Mouse (Mus musculus): ENCODE measurements around the gene Btbd19. TPM values are rescaled to one million over a fixed set of nuclear protein-coding genes. Genes with fewer than 3 reads are reported as not detected.

The Btbd19 gene
- total RNA-seq, 2 experiments from 2014 or later, result 15.6 to 19.1 TPM

GRCm38 (mm10) chr4:117138295-117139216 is 13.0 kb upstream of the Btbd19 start:
- no peak for ATAC-seq (replicated peaks; ENCODE audit: low FRiP score, low TSS enrichment, poor library complexity, severe bottlenecking)

DNA sequence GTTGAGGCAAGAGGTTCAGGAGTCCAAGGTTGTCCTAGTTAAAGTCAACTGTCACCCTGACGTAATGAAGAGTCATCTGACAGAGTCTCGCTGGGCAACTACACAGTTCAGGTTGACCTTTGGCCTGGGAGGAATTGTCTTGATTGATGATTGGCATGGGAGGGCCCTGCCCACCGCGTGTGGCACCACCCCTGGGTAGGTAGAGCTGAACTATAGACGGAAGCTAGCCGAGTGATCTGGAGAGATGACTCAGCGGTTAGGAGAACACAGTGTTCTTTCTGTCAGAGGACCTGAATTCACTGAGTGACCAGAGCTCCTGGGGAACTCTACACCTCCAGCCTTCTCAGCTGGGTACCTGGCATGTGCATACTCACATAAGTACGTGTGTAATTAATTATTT is 10.5 kb upstream of the Btbd19 start:
- ATAC-seq (replicated peaks; ENCODE audit: low FRiP score, low TSS enrichment, poor library complexity, severe bottlenecking), result no peak

GRCm38 (mm10) chr4:117134601-117134995 is 9.1 kb upstream of the Btbd19 start:
- ATAC-seq (replicated peaks; ENCODE audit: low FRiP score, low TSS enrichment, poor library complexity, severe bottlenecking), result no peak

GRCm38 (mm10) chr4:117133817-117134600 is 8.5 kb upstream of the Btbd19 start, which contains the start of gene Plk3:
Plk3 (minus strand) TSS chr4:117133963.
- ATAC-seq (replicated peaks; ENCODE audit: low FRiP score, low TSS enrichment, poor library complexity, severe bottlenecking), result peak; percentile 93

GRCm38 (mm10) chr4:117133366-117133796 is 7.9 kb upstream of the Btbd19 start:
- ATAC-seq (replicated peaks; ENCODE audit: low FRiP score, low TSS enrichment, poor library complexity, severe bottlenecking), result no peak

GRCm38 (mm10) chr4:117132794-117133143 is 7.2 kb upstream of the Btbd19 start:
- no peak for ATAC-seq (replicated peaks; ENCODE audit: low FRiP score, low TSS enrichment, poor library complexity, severe bottlenecking)

DNA sequence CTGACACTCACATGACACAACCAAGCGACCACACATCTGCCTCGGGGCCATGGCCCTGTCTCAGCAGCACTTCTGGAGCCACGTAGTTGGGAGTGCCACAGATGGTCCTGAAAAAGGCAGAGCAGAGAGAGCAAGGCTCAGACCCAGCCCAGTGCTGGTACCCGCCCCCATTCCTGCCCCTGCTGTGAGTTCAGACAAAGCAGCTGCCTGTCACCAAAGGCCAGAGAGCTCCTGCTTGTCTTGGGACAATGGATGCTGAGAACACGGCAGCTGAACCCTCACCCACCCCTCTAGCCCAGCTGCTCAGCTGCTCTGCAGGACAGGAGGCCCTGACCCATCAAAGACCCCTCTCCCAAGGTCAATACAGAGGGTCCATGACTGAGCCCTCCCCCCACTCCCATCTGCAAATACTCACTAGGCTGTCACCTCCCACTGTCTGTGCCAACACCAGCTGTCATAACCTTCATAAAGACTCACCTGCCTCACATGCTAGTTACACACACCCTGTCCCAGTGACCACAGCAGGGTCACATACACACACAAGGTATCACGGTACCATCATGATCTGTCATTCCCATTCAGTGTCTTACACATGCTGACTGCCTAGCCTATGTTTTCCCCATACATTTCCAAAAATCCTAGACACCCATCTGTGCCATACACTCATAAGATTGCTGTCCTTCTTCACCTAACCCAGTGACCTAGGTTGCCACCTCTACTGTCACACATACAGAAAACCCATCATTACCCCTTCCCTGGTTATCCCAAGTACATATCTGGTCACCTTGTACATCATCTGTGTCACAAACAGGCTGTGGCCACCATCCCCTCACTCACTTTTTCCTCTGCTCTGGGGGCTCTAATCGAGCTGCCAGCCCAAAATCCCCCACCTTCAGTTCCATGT is 6.6 kb upstream of the Btbd19 start:
- no peak for ATAC-seq (replicated peaks; ENCODE audit: low FRiP score, low TSS enrichment, poor library complexity, severe bottlenecking)

DNA sequence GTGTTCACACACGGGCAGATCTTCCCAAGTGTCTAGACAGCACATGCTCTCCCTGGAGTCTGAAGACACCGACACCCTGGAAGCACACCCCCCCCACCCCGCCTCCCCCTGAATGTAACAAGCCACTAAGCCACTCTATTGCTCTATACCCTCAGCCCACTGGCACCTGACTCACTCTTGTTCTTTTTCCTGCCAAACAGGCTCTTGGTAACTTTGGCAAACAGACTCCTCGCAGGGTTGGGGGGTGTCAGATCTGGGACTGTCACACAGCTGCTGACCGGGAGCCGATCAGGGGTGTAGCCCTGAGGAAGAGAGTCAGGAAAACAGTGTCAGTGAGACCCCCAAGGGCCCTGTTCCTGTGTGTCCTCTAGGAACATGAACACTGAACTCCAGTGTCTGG is 5.7 kb upstream of the Btbd19 start:
- no peak for ATAC-seq (replicated peaks; ENCODE audit: low FRiP score, low TSS enrichment, poor library complexity, severe bottlenecking)

GRCm38 (mm10) chr4:117130790-117131189 is 5.3 kb upstream of the Btbd19 start:
- no peak for ATAC-seq (replicated peaks; ENCODE audit: low FRiP score, low TSS enrichment, poor library complexity, severe bottlenecking)

DNA sequence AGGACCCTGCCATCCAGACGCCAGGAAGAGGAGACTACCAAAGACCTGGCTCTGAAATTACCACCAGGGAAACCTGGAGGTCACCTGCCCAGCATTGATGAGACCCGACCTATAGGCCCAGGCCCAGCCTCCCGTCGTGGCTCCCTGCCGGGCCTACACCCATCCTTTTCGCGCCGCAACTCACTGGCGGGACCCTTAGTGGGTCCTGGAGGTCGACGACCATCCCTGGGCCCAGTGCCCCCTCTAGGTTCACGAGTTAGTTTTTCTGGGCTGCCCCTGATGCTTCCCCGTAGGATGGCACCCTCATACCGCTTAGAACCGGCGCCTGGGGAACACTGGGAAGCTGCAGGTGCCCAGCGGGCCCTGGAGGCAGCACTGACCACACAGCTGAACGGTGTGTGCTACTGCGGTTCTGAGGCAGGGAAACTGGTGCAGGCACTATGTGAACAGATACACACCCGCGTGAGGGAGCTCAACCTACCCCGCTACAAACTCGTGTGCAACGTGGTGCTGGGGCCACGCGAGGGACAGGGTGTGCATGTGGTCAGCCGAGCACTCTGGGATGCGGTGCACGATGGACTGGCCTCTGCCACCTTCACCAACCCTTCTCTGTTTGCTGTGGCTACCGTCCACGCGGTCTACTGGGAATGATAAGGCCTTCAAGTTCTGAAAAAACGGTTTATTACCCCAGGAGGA is 2.6 kb upstream of the Btbd19 start:
- ATAC-seq (replicated peaks; ENCODE audit: low FRiP score, low TSS enrichment, poor library complexity, severe bottlenecking), result no peak

DNA sequence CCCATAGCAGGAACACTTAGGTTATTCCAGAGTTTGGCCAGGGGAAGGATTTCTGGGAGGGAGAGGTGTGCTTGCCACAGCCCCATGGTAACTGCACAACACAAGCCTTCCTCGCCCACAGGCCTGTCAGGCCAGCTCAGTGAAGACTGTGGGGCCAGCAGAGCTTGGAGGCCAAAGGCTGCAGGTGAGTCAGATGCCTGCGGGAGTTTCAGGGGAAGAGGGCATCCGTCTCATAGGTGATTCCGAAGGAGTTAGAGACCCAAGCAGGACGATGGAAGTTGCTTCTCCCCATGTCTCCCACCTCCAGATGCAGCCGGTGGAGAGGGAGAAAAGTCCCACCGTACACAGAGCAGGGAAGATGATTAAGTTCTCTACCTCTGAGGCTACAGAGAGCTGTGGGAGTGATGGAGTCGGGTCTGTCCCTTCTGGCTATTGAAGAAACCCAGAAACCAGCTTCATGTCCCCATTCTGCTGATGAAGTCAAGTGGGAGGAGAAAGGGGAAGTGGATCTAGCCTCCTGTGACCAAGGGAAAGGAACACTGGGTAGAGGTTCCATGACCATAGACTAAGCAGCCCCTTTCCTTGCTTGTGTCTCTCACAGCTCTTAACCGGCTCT is 1.3 kb upstream of the Btbd19 start, which contains the start of gene Tctex1d4:
Tctex1d4 (plus strand) TSS at position 120 of the 616 bp plus-strand sequence.
- no peak for ATAC-seq (replicated peaks; ENCODE audit: low FRiP score, low TSS enrichment, poor library complexity, severe bottlenecking)

DNA sequence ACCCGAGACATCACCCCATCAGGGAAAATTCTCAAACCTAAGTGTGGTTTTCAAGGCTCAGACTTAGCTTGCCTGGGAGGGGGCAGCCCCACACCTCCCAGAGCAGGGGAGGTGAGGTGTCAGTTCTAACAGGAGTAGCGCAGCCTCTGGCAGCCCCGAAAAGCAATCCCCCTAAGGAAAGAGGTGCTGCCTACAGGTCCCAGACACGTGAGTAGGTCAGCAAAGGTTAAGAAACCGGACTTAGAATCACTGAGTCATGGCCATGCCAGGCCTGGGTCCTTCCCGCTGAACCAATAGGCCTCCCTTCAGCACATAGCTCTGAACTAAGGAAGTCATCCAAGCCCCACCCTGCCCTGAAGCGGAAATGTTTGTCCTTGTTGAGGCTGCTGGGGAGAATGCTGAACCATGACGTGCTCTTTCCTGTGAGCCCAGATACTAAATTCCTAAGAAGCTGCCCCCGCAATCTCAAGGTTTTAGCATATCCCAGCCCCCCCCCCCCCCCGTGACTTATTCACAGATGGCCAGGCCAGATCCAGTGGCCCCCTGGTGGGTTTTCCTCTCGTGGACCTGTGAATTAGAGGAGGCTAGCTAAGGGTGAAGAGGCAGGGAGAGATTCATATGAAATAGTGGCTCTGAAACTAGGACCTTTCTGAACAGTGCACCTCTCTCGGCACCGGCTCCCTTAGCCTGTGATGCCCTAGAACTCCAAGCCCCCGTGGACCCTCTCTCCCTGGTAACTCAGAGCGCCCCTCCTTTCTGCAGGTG is 567 bp upstream of the Btbd19 start:
- ATAC-seq (replicated peaks; ENCODE audit: low FRiP score, low TSS enrichment, poor library complexity, severe bottlenecking), result no peak

- ATAC-seq (replicated peaks; ENCODE audit: low FRiP score, low TSS enrichment, poor library complexity, severe bottlenecking), result peak; percentile 17; the same call in 1 of the 2 replicates
Measured at GRCm38 (mm10) chr4:117124518-117125347, 792 bp downstream of the Btbd19 start.

DNA sequence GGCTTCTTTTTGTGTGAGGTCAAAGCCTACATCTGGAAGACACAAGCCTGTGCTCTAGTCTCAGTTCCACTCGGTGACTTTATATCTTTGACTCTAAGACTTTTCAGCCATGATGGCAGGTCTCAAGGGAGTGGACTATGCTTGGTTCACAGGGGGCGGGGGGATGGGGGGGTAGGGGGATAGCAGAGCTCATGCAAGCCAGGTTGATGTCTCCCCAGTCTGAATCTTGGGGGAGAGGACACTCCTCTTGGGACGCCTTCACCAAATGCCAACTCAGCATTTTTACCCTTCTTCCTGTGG is 1.4 kb downstream of the Btbd19 start:
- no peak for ATAC-seq (replicated peaks; ENCODE audit: low FRiP score, low TSS enrichment, poor library complexity, severe bottlenecking)

DNA sequence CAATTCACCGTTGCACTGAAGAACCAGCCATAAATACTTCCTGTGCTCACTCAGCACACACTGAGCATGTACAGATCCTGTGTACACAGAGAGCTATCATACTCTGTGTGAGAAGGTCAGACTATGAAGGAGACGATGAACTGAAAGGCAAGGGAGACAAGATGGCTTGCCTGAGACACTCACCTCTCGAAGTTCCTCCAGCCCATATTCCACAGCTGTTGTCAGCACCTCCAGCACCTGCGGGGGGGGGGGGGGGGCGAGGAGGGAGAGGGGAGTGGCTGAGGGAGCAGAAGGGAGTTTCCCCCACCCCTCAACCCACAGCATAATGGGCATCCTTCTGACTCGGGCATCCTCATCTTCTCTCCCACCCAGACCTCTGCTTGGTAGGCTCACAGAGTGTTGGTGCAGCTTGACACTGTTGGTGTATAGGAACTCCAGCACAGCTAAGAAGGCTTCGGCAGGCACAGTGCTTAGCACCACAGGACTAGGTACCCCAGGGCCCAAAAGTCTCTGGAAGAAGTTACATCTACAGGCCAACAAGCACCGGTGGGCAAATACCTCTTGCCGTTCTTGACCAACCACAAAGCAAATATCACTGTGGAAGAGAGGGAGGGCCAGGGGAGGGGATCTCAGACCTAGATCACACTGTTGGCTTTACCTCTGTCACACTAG is 1.8 kb downstream of the Btbd19 start:
- no peak for ATAC-seq (replicated peaks; ENCODE audit: low FRiP score, low TSS enrichment, poor library complexity, severe bottlenecking)

GRCm38 (mm10) chr4:117122209-117122608 is 3.3 kb downstream of the Btbd19 start:
- ATAC-seq (replicated peaks; ENCODE audit: low FRiP score, low TSS enrichment, poor library complexity, severe bottlenecking), result no peak

Data from megakaryocyte-erythroid progenitor cell, adult 5-6 weeks (primary cell).